Mouse (Mus musculus): ENCODE results near the gene Gp1bb.

The Gp1bb gene

DNA sequence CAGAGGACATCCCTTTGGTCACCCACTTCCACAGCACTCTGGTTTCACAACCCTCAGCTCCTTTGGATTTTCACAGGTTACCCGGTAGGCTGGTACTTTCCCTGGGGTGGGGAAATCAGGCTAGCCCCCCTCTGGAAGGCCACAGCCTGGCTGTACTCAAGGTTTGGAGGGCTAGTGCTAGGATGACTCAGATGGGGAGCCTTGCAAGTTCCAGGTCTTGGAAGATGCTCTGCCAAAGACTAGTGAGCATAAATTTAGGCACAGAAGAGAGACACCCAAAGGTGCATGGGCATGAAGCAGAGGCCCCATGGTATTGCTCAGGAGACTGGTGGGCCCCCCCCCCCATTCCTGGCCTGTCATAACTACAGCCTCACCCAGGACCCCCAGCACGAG lies 6.7 kb upstream of the Gp1bb start:
- no peak for DNase-seq (ENCODE audit: low spot score)

DNA sequence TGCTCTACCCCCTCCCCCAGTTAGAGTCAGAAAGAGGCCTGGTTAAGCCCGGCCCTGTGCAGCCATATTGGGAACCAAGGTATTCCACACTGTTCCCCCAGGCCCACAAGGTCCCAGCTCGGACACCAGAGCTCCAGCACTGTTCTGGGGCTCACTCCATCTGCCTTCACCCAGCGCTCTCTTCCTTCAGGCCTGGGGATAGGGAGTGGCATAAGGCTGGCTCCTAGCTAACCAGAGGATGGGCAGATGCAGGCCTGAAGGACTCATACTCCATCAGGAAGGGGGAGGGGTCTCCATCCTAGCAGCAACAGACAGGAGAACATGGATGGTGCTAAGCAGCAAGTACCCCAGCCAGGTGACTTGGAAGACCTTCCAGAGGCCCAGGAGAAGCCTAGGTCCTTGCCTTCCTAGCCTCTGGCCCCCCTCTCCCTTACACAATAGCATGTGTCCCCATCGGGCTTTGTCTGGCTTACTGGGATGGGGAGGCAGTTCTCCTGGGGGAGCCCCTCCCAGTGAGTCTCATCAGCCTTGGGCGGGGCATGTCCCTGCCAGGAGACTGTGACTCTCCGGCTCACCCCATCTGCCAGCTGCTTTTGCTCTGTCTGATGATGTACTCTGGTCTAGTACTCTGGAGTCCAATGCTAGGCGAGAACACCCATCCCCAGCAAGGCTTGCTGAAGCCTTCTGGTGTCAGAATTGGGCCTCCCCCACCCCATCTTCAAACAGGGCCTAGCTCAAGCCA lies 6.2 kb upstream of the Gp1bb start:
- peak; percentile 29 for DNase-seq (ENCODE audit: low spot score)

DNA sequence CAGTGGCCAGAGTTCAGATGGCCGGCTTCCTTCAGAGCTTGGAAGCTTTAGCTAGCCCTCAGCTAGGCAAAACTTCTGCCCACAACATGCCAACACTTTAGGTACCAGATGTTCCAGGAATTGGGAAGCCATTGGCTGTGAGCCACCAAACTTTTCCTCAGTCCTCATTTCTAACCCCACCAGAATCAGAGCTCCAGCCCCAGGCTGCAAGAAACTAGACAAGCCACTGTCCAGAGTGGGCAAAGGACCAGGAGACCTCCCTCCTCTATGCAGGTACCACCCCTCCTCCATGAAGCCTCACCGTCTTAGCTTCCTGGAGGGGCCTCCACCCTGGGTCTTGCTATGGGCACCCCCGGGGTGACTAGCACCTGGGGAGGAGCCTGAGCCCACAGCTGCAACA lies 5.0 kb upstream of the Gp1bb start:
- no peak for DNase-seq (ENCODE audit: low spot score)

DNA sequence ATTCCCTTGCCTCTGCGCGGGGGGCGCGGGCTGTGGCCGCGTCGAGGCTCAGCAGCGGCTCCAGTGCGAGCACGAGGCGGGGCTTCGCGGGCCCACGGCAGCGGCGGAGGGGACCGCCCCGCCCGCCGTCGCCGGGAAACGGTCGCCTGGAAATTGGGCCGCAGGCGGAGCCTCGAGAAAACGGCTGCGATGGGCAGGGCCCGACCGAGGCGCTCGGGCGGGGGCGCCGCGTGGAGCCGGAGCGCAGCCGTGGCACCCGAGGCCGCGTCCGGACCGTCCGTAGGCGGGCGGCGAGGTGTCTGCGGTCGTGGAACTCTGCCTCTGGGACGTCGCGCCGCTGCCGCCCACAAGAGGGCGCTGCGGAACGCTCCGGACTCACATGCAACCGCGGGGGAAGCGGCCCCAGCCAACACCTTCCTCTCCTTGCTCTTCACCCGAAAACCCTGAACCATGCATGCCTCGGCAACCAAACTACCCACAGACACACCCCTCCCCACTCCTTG lies 4.2 kb upstream of the Gp1bb start, which contains the start of gene Gm49601:
Gene Gm49601, minus strand, starts transcription at position 52 of the 503 bp plus-strand sequence.
- no peak for DNase-seq (ENCODE audit: low spot score)

DNA sequence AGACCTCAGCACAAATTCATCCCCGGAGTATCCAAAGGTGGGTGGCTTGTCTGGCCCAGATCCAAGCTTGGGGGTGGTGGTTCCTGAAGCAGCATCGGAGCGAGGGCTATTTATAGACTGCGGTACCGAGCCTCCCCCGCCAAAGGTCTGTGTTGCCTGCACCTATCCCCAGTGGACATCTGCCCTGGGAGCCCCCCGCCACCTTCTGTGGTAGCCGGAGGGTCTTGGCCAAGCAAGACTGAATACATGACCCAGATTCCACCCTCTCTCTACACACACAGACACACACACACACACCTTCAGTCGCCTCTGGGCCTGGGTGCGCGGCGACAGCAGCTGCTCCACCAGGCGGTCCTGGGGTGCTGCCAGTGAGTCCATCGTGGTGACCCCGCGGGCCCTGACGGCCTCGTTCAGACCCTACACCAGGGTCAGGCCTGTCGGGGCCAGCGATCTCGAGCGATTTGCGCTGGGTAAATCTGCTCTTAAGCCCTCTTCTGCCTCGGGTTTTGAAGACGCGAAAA lies 3.6 kb upstream of the Gp1bb start:
- DNase-seq (ENCODE audit: low spot score): no peak

DNA sequence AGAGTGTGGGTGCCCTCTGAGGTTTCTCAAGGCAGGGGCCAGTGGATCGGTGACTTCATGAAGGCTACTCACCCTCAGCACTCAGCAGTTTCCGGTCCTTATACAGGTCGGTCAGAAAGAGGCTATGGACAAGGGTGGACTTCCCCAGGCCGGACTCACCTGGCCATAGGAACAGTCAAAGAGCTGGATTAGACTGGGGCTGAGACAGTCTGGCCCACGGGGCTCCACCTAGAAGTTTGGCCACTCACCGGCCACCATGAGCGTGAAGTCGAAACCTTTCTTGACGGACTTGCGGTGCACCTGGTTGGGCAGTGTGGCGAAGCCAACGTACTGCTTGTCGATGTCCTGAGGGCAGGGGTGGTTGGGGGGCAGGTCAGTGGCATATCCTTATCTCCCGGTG lies 2.9 kb upstream of the Gp1bb start:
- DNase-seq (ENCODE audit: low spot score): no peak

DNA sequence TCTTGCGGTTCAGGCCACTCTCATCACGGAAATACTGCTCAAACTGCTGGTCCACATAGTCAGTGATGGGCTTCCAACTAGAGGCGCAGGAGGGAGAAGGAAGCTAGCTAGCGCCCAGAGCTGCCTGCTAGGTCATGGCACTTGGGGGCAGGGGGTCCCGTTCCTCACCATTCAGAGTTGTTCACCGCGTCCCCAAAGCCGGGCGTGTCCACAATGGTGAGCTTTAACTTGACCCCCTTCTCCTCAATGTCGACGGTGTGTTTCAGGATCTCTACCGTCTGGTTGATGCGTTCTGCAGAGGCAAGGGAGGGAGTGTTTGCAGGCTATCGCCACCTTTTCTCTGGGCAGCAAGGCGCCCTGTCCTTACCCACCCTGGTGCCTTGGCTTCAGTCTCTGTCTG lies 2.4 kb upstream of the Gp1bb start:
- no peak for DNase-seq (ENCODE audit: low spot score)

DNA sequence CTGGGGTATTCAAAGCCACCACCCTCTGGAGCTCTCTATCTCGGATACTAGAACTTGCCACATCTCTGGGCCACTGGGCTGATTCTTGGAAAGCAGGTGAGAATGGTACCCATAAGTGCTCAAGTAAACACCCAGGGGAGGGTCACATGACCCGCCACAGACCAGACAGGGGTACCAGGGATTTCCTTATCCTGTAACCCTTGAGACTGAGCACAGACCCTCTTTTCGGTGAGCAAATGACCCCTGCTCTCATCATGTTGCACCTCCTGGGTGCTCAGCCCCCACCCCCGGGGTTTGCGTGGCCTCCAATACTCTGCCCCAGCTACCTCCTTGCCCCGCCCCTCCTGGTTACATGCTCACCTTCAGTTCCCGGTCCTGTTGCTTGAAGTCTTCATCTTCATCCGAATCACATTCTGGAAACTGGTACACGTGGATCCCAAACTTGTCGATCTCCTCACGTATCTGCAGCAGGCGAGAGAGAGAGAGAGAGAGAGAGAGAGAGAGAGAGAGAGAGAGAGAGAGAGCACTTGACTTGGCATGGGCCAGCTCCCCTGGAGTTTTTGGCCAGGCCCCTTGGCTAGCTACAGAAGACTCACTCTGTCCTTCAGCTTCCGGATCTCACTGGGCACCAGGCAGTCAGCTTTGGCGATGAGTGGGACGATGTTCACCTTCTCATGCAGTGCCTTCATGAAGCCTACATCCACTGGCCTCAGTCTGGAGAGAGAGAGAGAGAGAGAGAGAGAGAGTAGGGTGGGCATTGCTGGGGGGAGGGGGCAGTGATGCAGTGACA lies 1.7 kb upstream of the Gp1bb start:
- no peak for DNase-seq (ENCODE audit: low spot score)

DNA sequence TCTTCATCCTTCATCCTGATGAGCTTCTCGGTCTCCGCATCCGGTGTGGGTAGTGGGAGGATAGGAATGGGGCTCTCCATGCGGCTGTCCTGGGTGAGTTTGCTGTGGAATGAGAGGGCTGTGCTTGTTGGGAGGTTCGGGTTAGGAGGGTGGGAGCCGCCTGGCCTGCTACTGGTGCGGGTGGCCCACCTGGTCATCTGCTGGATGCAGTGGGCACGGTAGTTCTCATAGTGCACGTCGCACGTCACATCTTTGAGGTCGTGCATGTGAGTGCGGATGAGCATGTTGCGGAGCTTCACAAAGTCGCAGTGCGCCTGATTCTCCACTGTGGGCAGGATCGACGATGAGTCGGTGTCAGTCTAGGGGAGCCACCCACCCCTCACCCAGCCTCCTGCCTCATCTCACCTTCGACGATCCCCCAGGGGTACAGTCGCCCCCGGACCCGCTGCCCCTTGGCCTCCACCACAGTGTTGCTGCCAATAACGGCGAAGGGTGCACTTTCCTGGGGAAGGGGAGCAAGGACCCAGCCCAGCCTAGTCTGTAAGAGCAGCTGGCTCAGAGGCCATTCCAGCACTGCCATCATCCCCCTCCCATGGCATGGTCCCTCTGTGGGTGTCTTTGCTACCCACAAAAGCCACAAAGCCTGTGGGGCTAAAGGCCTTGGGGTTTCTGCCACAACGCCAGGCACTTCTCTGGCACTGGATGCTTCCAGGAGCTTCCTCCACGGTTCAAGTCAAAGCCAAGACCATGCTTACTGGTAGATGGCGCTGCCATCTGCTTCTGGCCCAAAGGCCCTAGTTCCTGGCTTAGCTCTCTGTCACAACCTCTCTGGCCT lies 930 bp upstream of the Gp1bb start:
- no peak for DNase-seq (ENCODE audit: low spot score)

DNA sequence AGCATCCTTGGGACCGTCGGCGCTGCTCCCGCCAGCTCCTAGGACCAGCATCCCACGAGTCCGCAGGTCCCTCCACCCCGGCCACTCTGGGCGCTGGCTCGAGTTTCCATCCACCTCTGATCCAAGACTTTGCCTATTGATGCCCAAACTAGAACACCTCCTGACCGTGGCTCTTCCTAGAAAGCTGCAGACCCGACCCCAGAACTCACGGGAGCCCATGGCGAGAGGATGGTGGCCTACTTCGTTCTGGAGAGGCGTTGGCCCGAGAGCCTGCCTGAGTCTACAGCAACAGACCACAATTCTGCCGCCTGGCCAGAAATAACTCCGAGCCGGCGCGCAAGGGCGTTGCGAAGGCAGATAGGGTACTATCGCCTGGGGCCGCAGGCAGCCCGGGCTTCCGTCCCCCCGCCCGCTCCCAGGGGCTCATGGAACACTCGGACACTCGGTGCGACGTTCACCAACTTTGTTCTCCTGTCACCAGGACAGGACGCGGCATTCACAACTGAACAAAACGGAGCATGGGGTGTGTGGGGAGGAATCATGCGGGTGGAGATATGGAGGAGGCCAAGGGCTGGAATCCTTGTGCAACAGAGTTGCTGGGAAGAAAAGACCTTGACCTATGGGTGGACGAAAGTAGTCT lies 721 bp downstream of the Gp1bb start:
- DNase-seq (ENCODE audit: low spot score): no peak

DNA sequence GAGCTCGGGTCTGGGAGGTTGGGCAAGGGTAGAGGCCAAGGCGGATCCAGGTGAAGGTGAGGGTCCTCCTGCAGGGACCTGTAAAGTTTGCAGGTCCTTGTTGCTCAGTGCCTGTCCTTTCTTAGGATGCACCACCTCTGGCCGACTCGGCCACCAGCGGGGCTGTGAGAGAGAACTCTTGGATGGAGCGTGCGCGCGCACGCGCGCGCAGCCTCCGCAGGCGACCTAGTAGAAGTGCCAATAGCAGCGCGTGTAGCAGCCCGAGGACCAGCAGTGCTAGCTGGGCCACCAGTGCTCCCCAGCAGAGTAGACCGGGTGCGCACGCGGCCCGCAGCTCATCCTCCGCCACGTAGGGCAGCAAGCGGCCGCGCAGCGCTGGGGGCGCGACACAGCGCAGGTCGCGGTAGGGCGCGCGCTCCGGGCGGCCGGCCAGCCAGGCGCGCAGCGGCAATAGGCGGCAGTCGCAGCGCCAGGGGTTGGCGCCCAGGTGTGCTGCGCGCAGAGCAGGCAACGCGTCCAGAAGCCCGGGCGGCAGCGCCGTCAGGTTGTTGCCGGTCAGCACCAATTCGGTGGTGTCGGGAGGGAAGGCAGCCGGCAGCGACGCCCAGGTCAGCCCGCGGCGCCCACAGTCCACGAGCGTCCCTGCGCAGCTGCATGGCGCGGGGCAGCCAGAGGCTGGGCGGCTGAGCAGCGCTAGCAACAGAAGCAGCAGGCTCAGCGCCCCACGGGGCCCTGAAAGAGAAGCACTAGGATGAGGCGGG lies 1.4 kb downstream of the Gp1bb start:
- no peak for DNase-seq (ENCODE audit: low spot score)

DNA sequence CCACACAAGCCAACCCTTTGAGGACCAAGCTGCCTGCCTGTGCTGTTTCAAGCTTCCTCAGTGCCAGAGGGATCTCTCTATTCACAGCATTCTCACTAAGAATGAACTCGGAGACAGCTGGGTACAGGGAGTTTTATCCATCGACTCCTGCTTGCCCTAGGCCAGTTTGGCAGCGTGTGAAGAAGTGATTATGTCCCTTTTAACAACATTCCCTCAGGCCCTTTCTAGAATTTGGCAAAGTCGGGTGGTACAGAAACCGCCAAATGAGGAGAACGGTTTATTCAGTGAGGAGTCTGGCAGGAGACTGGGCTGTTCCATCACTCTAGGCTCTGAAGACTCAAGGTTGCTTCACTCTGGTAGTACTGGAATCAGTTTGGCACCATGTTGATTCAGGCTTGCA lies 2.0 kb downstream of the Gp1bb start:
- no peak for DNase-seq (ENCODE audit: low spot score)

DNA sequence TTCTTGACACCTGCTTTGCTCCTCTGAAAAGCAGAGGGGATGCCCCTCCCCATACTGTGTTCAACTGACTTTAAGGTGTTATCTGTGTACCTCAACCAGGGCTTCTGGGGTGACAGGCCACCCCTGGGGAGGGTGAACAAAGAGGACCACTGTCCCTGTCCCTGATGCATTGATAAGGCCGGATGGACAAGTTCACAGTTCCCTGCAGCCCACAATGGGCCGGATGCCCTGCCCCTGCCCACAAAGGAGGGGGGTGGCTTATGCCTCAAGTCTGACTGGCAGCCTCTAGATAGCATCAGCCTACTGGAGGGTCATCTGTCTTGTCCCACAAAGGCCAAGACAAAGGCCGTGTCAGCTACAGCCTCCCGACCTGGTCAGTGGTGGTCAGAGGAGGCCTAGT lies 3.1 kb downstream of the Gp1bb start:
- no peak for DNase-seq (ENCODE audit: low spot score)

DNA sequence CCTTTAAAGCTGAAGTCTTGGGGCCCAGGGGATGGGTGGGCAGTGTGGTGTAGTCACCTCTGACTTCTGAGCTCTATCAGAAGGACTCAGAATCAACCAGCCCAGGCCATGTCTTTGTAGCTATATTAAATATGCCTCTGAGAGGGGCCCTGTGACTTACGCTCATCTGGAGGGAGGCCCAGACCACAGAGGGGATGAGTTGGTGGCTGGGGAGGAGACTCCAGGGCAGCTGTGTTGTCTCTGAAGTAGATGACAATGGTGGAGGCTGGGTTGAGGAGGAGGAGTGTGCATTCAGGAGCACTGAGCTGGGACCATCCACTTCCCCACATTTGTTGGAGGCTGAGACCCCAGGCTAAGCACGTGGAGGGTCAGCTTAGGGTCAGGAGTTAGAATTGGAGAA lies 3.9 kb downstream of the Gp1bb start:
- no peak for DNase-seq (ENCODE audit: low spot score)

DNA sequence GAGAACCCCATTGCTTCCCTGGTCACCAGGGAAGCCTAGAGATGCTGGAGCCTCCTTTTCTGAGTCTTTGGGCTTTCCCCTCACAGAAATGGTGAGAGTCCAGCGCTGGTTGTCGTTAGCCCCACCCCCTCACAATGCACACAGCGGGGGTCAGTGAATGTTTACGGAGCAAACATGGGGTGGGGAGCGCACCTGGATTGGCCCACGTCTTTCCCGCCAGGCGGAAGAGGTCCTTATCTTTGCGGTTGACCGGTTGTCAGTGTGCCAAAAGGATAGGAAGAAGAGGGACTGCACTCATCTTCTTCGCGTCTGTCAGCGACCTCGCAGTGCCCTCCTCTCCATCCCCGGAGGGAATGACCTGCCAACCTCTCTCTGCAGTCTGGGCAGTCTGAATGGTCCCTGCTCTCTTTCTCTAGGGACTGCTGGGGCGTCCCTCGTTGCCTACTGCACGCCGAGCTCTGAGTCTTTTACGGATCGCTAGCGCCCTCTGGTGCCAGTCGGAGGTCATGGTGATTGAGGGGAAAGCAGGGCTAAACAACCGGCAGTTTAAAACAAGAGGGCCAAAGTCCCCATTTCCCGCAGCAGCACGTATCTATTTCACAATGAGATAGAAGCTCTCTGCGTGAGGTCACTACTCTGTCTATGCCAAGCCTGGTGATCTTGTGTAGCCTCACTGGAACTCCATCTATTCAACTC lies 4.7 kb downstream of the Gp1bb start:
- peak; percentile 92 for DNase-seq (ENCODE audit: low spot score)

DNA sequence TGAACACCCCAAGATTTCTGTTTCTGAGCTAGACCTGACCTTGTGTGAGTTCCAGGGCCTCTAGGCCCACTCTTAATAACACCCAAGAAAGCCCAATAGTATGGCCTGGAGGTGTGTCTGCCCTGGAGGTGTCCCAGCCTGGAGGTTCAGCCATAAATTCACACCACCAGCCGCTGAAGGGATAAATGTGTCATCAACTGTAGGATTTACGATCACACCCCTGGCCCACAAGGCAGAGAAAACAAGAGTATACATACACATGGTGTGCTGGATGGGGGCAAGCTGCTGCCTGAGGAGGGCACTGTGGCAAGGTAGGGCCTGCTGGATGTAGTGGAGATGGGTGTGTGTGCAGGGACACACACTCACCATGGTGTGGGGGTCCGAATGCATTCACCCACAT lies 8.9 kb downstream of the Gp1bb start:
- no peak for DNase-seq (ENCODE audit: low spot score)

DNA sequence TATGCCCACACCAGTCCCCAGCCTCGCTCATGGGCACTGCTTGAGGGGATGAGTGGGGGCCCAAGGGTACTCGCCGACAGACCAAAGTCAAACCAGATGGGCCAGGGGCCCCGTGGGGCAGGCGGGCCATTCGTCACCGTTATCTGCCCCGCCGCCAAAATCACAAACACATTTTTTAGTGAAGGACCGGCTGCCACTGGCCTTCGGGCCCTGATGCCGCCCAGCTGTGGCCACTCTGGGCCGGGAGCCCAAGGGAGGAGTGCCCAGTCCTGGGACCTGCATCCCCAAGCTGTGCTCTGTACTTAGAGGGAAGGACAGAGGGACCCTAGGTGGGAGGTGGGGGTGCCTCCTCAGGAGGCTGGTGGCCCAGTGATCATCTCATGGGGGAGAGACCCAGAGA lies 10.5 kb downstream of the Gp1bb start:
- DNase-seq (ENCODE audit: low spot score): no peak

DNA sequence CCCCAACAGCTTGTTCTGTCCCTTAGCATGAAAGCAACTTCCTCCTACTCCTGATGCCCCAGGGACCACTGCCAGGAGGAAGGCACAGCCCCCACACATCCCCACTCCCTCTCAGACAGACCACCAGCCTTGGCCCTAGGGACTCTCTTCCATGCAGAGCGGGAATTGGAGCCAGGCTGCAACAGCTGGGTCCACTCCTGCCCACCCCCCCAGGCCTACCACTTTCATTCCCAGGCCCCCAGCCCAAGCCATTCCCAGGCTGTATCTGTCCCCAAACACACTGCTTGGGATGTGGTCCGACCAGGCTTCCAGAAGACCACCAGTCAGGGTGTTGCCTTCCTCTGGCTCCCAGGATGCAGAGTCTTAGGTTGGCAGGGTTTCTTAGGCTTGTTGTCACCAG lies 13.1 kb downstream of the Gp1bb start:
- DNase-seq (ENCODE audit: low spot score): no peak

DNA sequence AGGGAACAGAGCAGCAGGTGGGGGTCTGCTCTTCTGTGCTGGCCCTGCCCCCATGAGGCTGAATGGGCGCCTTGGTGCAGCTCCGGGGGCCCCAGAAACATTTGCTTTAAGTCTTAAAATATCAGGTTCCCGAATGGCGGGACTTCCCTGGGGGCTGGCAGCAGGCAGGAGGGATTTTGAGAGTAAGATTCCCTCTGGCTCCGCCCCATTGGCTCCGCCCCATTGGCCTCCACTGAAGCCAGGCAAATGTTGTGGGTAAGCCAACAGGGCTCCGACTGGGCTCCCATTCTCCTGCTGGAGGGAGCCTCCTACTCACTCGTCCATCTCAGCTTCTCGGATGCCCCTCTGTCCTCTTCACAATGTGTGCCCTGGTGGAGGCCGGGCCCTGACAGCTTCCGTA lies 14.0 kb downstream of the Gp1bb start:
- no peak for DNase-seq (ENCODE audit: low spot score)

DNA sequence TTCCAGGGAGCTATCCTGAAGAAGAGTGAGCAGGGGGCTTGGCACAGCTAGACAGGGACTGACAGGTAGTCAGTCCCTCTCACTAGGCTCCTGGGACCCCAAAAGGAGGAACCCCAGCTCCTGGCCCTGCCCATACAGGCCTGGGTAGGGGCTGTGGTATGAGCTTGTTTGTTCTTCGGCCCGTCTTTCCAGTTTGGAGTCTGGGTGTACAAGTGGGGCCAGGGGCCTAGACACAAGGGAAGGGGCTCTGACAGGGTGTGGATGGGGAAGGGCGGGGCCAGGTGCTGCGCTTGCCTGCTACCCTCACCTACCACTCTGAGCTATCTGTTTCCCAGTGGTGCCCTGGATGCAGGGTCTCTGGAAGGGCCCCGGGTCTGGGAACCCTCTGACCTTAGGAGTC lies 16.5 kb downstream of the Gp1bb start:
- DNase-seq (ENCODE audit: low spot score): no peak
